Mouse (Mus musculus) intestine, embryonic 16.5 days (tissue): ENCODE results near the gene Tex36. TPM values are rescaled to one million over a fixed set of nuclear protein-coding genes. Genes with fewer than 3 reads are reported as not detected.

Source experiments
- ATAC-seq: fragments of 200-750 bp; cut with Nextera tagmentation; 2 replicates; pipeline ENCODE4 v1.8.0; 2017; ENCODE audit warnings: moderate TSS enrichment, moderate library complexity
- H3K27ac ChIP-seq: fragments of 300-500 bp; sonication (generic); 2 replicates; pipeline ENCODE4 v1.5.1; 2014; ENCODE audit warnings: mild to moderate bottlenecking, low read length
- H3K27me3 ChIP-seq: fragments of 300-500 bp; sonication (generic); replicated peaks from 2 replicates; pipeline ENCODE4 v1.6.1; 2014; ENCODE audit warnings: low read length, control low read depth, mixed read lengths; ENCODE audit not compliant: control insufficient read depth, insufficient read depth
- H3K36me3 ChIP-seq: fragments of 300-500 bp; sonication (generic); 2 replicates; pipeline ENCODE4 v1.6.1; 2014; ENCODE audit warnings: low read length, control low read depth; ENCODE audit not compliant: control insufficient read depth, insufficient read depth
- H3K4me1 ChIP-seq: fragments of 300-500 bp; sonication (generic); 2 replicates; pipeline ENCODE4 v1.6.1; 2014; ENCODE audit warnings: low read length, control low read depth, mixed read lengths; ENCODE audit not compliant: control insufficient read depth, insufficient read depth
- H3K4me2 ChIP-seq: fragments of 300-500 bp; sonication (generic); 2 replicates; pipeline ENCODE4 v1.6.1; 2014; ENCODE audit warnings: low read depth, low read length, control low read depth
- H3K4me3 ChIP-seq: fragments of 300-500 bp; sonication (generic); 2 replicates; pipeline ENCODE4 v1.5.1; 2014; ENCODE audit warnings: mild to moderate bottlenecking, low read length
- H3K9ac ChIP-seq: fragments of 300-500 bp; sonication (generic); 2 replicates; pipeline ENCODE4 v1.6.1; 2014; ENCODE audit warnings: low read depth, low read length
- H3K9me3 ChIP-seq: fragments of 300-500 bp; sonication (generic); 2 replicates; pipeline ENCODE4 v1.6.1; 2016; ENCODE audit warnings: low read length, control low read depth; ENCODE audit not compliant: control insufficient read depth
- WGBS: fragments of 180-500 bp; shearing (Covaris S2); extraction: QIAGEN DNeasy Blood & Tissue Kit; methylation state at CpG from one replicate; pipeline ENCODE4 v1.1.7; 2014; 5-methylcytosine and 5-hydroxymethylcytosine counted together
- polyA plus RNA-seq: library from polyadenylated mRNA; unstranded; fragments of >200 nt; fragmentation: Nextera tagmentation; extraction: Ambion mirVana; gene quantifications from 2 replicates; pipeline ENCODE4 v1.2.1, GENCODE M21; 2015

Gene Tex36
- 0.13 TPM in 1 of 2 replicates, not detected in the other for polyA plus RNA-seq

DNA sequence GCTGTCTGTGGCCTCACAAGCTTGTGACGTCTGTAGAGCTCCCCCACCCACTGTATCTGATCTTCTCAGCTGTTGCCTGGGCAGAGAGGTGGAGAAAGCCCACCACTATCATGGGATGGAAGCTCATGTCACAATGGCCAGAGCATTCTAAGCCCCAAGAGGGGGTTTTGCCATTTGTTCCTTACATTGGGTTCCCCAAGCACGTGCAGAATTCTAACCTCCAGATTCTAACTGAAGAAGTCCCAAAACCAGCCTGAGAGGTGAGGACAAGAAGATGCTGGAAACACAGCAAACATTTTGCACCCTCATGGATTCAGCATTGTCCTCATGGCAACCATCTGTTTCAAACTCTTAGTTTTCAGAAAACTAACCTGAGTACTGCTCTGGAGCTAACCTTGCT lies at the start of gene Tex36:
Tex36 (minus strand) TSS at position 101 of the 400 bp plus-strand sequence.
- Histone ChIP-seq H3K9me3 (no peaks in the 10 kb centered on the region), H3K36me3 (no peaks in the 10 kb centered on the region), H3K9ac (no peak within 1 kb of the TSS), H3K27ac (no peak within 1 kb of the TSS), H3K4me1 (no peaks in the 10 kb centered on the region), H3K4me2 (no peak within 1 kb of the TSS), H3K27me3 (no peaks in the 10 kb centered on the region), H3K4me3 (no peak within 1 kb of the TSS)
- ATAC-seq = no peak
- 74% methylated on average over 2 of the region's 2 CpGs for WGBS

DNA sequence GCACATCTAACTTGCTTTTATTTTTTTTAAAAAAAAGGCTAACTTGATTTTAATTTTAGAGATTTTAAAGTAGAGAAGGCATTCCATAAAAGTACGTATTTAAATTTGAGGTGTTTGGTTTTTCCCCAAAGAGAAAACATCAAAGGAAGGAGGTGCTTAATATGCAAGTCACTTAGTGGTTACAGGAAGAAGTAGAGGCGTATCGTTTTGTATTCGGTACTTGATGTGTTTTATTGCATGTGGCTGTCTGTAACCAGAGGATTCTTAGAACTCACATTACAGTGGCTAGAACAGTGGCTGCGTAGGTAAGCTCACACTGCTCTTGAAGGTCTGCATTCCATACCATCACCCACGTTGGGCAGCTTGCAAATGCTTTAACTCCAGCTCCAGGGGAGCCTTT lies 43.8 kb upstream of the Tex36 start:
- no peaks in the 10 kb centered on the region for H3K4me1 ChIP-seq
- H3K36me3 ChIP-seq = peaks cover 19% of the 10 kb centered on the region
- no peak overlapping the region for H3K27ac ChIP-seq
- no peaks in the 10 kb centered on the region for H3K9me3 ChIP-seq
- H3K4me3 ChIP-seq = no peak overlapping the region
- H3K9ac ChIP-seq = no peak overlapping the region
- ATAC-seq = no peak
- H3K4me2 ChIP-seq = no peak overlapping the region
- no peaks in the 10 kb centered on the region for H3K27me3 ChIP-seq
- WGBS = 91% methylated on average over 6 of the region's 6 CpGs

DNA sequence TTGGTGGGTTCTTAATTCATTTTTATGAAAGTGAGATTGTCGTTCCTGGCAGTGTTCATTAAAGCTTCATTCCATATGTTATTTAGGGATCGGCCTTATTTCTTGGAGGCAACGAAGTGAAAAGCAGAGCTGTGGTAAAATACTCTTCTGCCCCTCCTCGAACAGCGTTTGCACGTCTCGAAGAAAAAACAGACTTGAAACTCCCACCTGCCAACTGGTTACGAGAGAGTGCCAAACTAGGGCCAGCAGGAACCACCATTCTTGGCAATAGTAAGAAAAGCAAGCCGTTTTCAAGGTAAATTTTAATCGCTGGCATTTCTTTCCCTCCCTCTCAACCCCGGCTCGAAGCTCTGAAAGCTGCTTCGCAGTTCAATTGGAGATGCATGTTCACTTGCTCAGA lies 36.9 kb upstream of the Tex36 start:
- peaks cover 11% of the 10 kb centered on the region for H3K4me1 ChIP-seq
- no peak overlapping the region for H3K9ac ChIP-seq
- peaks cover 13% of the 10 kb centered on the region; the same call in 1 of the 2 replicates for H3K36me3 ChIP-seq
- peak overlapping the region; percentile 95; the same call in 1 of the 2 replicates for H3K4me3 ChIP-seq
- no peak overlapping the region for H3K27ac ChIP-seq
- WGBS = 84% methylated on average over 13 of the region's 13 CpGs
- no peak for ATAC-seq
- H3K9me3 ChIP-seq = no peaks in the 10 kb centered on the region
- H3K27me3 ChIP-seq = no peaks in the 10 kb centered on the region
- peak overlapping the region; percentile 78 for H3K4me2 ChIP-seq

DNA sequence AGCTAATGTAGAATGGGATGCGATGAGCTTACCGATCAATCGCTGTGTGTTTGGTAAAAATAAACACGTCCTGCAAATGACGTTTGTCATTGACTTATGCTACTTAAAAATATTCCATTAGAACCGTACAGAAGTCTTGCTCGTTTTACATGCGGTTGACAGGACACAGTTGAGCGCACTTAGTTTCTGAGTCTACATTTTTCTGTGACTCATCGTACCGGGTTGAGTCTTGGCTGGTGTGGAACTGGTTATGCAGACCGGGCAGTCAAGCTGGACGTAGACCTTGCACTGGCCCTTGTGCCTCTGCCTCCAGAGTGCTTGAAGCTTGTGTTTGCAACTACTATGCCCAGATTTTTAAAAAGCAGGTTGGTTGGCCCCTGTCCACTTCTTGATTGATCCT lies 36.3 kb upstream of the Tex36 start:
- peak overlapping the region; percentile 98 for H3K9ac ChIP-seq
- H3K9me3 ChIP-seq = no peaks in the 10 kb centered on the region
- no peaks in the 10 kb centered on the region for H3K27me3 ChIP-seq
- peak overlapping the region; percentile 89 for H3K27ac ChIP-seq
- H3K4me1 ChIP-seq = peaks cover 11% of the 10 kb centered on the region
- H3K4me2 ChIP-seq = peak overlapping the region; percentile 78
- H3K4me3 ChIP-seq = peak overlapping the region; percentile 95
- no peak for ATAC-seq
- 4% methylated on average over 13 of the region's 13 CpGs for WGBS
- peaks cover 10% of the 10 kb centered on the region; the same call in 1 of the 2 replicates for H3K36me3 ChIP-seq

DNA sequence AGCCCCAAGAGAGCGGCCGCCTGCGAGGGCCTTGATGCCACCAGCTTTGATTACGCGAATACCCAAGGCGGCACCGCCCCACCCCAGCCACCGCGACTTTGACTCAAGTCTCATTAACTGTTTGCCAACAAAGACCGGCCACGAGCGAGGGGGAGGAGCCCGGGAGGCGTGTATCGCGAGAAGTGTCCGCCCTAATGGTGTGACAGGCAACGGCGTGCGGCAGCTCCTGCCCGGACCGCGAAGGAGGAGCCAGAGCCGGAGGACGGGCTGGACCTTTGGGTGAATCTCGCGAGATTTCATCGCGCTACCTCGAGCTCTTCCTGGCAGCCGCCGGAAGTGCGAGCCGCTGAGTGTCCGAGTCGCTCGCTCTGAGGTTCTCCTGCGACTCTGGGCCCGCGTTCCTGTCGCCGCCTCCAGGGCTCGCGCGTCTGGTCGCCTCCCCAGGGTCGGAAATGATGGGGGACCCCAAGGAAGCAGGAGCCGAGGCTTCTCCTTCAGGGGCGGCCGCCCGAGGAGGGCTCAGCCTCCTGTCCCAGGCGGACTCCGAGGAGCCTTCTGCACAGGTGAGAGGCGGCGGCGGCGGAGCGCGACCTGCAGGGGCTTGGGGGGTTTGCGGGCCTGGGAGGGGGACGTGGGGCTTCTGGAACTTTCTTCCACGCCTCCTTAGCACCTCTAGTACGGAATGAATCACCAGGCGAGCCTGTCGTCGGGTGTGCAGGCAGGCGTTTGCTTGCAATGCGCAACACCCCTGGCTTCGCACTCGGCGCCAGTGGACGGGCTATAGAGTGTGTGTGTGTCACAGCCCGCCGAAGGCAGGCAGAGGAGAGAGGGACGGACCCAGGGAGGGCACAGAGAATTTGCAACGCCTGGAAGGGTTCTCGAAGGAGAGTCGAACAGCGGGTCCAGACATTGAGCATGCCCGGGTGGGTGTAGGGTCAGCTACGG lies 35.7 kb upstream of the Tex36 start, which contains the start of gene Edrf1:
Edrf1 (plus strand) TSS at position 183 of the 945 bp plus-strand sequence.
- Histone ChIP-seq H3K27me3 (no peaks in the 10 kb centered on the region), H3K4me1 (peaks cover 11% of the 10 kb centered on the region), H3K36me3 (peaks cover 8% of the 10 kb centered on the region; the same call in 1 of the 2 replicates), H3K27ac (peak within 1 kb of the TSS; percentile 91), H3K4me2 (peak within 1 kb of the TSS; percentile 78), H3K9ac (peak within 1 kb of the TSS; percentile 98), H3K9me3 (no peaks in the 10 kb centered on the region), H3K4me3 (peak within 1 kb of the TSS; percentile 95)
- under 1% methylated on average over 81 of the region's 81 CpGs for WGBS
- peak; percentile 98 for ATAC-seq

DNA sequence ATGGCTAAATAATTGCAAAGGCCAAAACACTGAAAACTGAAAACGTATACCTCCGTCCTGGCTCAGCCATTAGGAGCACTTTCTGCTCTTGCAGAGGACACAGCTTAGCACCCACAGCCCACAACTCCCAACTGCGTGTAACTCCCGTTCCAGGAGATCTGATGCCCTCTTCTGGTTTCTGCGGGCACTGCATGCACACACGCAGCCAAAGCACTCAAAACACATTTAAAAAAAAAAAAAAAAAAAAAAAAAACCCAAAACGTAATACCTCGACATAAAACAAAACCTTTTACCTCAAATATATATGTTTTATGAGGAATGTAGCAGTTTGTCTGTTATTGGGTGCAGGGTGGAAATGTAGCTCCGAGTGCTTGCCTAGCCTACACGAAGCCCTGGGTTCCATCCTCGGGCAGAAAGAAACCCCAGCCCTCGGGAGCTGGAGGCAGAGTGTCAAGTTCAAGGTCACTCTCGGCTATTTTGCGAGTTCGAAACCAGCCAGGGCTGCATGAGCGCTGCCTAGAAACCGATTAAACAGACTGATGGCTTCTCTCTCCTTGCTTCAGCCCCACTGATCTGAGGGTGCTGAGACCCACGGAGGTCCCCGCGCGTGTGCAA lies 34.9 kb upstream of the Tex36 start:
- WGBS = 2% methylated on average over 21 of the region's 21 CpGs
- Histone ChIP-seq H3K4me2 (peak overlapping the region; percentile 78), H3K4me1 (peaks cover 11% of the 10 kb centered on the region), H3K9ac (peak overlapping the region; percentile 83), H3K27me3 (no peaks in the 10 kb centered on the region), H3K9me3 (no peaks in the 10 kb centered on the region), H3K4me3 (peak overlapping the region; percentile 95), H3K27ac (peak overlapping the region; percentile 91), H3K36me3 (peaks cover 8% of the 10 kb centered on the region; the same call in 1 of the 2 replicates)
- peak; percentile 12; the same call in 1 of the 2 replicates for ATAC-seq

DNA sequence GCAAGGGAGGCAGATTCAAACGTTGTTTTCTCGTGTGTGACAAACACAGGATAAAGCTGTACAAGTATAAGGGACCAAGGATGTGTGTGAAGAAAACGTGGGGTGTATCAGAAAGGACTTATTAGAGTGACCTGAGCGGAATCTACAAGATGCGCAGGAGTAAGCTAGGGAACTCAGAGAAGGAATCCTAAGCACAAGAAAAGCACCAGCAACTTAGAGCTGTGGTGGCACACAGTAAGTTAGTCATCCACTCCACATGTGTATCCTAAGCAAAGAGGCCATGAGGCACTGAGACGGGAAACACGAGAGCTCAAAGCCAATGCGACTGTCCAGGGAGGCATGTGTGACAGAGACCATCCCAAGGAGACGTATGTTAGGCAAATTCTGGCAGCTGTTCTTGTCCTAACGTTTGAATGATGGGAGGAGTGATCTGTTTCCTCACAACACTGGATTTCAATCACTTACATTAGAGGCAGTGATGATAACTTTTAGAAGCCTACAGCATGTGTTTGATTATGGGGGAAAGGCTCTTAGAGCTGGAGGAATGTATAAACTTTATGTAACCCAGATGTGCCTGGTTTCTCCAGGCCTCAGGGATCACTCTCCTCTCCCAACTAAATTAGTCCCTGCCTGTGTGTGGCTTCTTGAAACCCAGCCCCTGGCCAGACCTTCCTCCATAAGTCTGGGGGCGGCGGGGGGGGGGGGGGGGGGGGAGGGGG lies 33.1 kb upstream of the Tex36 start:
- Histone ChIP-seq H3K4me2 (no peak overlapping the region), H3K36me3 (no peaks in the 10 kb centered on the region), H3K27me3 (no peaks in the 10 kb centered on the region), H3K4me3 (no peak overlapping the region), H3K4me1 (peaks cover 11% of the 10 kb centered on the region), H3K9ac (no peak overlapping the region), H3K9me3 (no peaks in the 10 kb centered on the region), H3K27ac (peak overlapping the region; percentile 59)
- no peak for ATAC-seq
- WGBS = 43% methylated on average over 10 of the region's 12 CpGs

DNA sequence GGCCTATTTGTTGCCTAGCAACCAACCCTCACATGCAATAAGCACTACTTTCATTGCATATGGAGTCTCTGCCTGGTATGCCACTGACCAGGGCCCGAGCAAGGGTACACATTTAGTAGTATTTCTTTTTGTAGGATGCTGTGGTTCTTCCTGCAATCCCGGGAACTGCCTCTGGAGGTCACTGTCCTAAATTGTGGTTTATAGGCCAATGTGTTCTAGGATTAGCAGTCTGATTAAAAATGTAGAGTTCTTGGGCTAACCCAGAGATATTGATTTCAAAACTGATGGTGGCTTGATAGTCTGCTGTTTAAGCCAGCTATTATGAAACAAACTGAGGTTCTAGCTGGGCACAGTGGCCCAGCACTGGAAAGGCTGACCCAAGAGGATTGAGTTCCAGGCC lies 30.5 kb upstream of the Tex36 start:
- no peak overlapping the region for H3K4me2 ChIP-seq
- 0 out of 2 replicates have a peak, but pooled peaks cover 2% of the 10 kb centered on the region for H3K4me1 ChIP-seq
- H3K4me3 ChIP-seq = no peak overlapping the region
- no peak for ATAC-seq
- no peaks in the 10 kb centered on the region for H3K36me3 ChIP-seq
- H3K9me3 ChIP-seq = no peaks in the 10 kb centered on the region
- whole genome bisulfite sequencing = 25% methylated on average over 2 of the region's 2 CpGs
- no peak overlapping the region for H3K9ac ChIP-seq
- H3K27ac ChIP-seq = no peak overlapping the region
- H3K27me3 ChIP-seq = no peaks in the 10 kb centered on the region

DNA sequence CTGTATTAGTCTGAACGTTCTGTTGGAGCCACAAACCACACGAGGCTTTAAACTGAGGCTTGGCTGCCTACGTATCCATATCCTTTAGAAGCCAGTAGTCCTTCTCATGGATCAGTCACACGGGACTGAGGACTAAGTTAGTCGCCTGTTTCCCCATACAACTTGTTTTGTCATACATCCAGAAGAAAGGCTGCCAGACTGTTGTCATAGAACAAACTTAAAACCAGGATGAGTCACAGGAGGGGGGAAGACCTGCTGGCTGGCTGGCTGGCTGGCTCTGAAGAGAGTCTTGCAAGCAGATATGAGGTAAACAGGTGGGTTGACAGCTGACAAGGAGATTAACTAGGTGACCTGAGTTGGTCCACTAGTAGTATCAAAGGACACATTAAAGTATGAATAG lies 28.9 kb upstream of the Tex36 start:
- Histone ChIP-seq H3K9ac (no peak overlapping the region), H3K27ac (no peak overlapping the region), H3K9me3 (no peaks in the 10 kb centered on the region), H3K4me2 (no peak overlapping the region), H3K4me1 (0 out of 2 replicates have a peak, but pooled peaks cover 2% of the 10 kb centered on the region), H3K4me3 (no peak overlapping the region), H3K27me3 (no peaks in the 10 kb centered on the region), H3K36me3 (no peaks in the 10 kb centered on the region)
- 73% methylated on average over 5 of the region's 5 CpGs for WGBS
- no peak for ATAC-seq
